Mouse (Mus musculus) liver, adult 2 months (tissue): ENCODE results near the gene Gm15737.

Source experiments
- CTCF ChIP-seq: fragments of 200-500 bp; IDR thresholded peaks from 2 replicates; pipeline ENCODE4 v1.5.1; 2011; ENCODE audit warnings: low read depth, low read length, control low read depth
- POLR2A ChIP-seq: fragments of 200-500 bp; IDR thresholded peaks from 2 replicates; pipeline ENCODE4 v1.6.1; 2011; ENCODE audit warnings: low read length, control low read depth; ENCODE audit not compliant: insufficient read depth; ENCODE audit errors: extremely low read depth

- TF ChIP-seq CTCF (no peak), POLR2A (no peak)
These were observed 7.0 kb downstream of the Gm15737 start for GRCm38 (mm10) chr6:92876121-92876520.
